Mouse (Mus musculus) bone marrow macrophage, adult 2 months (primary cell): Measurements from ENCODE around the gene Clta. TPM values are rescaled to one million over a fixed set of nuclear protein-coding genes. Genes with fewer than 3 reads are reported as not detected.

ENCODE experiments used
- H3K27ac ChIP-seq: 2 replicates; pipeline ENCODE4 v1.5.1; 2012; ENCODE audit warnings: low read depth, low read length; ENCODE audit not compliant: insufficient read depth
- H3K4me1 ChIP-seq: 2 replicates; pipeline ENCODE4 v1.6.1; 2012; ENCODE audit warnings: low read length; ENCODE audit not compliant: control insufficient read depth, insufficient read depth
- H3K4me3 ChIP-seq: 2 replicates; pipeline ENCODE4 v1.5.1; 2012; ENCODE audit warnings: mild to moderate bottlenecking, low read length, moderate library complexity; ENCODE audit not compliant: insufficient read depth
- CTCF ChIP-seq: IDR thresholded peaks from 2 replicates; pipeline ENCODE4 v1.5.1; 2012; ENCODE audit warnings: low read depth, mild to moderate bottlenecking, low read length, moderate library complexity
- POLR2A ChIP-seq: IDR thresholded peaks from 2 replicates; pipeline ENCODE4 v1.6.1; 2012; ENCODE audit warnings: mild to moderate bottlenecking, low read depth, low read length, borderline replicate concordance
- polyA plus RNA-seq: library from polyadenylated mRNA; stranded (reverse); fragments of >200 nt; gene quantifications from 2 replicates; pipeline ENCODE4 v1.2.4, GENCODE M21; 2012; ENCODE audit not compliant: missing spikeins, insufficient read depth, insufficient read length

The Clta gene
- polyA plus RNA-seq, 1 experiment, result 840 TPM

DNA sequence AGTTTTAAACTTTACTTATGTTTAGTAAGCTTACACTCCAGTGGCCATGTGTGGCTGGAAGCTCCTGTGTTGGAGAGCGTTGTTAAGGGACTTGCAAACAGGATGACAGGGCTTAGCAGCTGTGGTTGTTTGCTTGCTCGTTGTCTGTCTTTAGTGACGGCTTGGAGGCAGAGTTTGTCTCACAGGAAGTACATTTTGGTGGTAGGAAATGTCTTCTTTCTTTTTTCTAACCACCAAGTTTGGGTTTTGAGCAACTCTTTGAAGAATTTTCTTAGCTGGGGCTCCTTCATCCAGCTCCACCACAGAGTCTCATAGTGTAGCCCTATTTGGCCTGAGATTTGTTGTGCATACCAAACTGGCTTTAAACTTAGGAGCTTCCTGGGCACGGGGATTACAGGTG, 18.1 kb downstream of the Clta start:
- Histone ChIP-seq H3K4me1 (peaks cover 5% of the 10 kb centered on the region), H3K27ac (no peak overlapping the region), H3K4me3 (no peak overlapping the region)
- TF ChIP-seq POLR2A (no peak), CTCF (no peak)

DNA sequence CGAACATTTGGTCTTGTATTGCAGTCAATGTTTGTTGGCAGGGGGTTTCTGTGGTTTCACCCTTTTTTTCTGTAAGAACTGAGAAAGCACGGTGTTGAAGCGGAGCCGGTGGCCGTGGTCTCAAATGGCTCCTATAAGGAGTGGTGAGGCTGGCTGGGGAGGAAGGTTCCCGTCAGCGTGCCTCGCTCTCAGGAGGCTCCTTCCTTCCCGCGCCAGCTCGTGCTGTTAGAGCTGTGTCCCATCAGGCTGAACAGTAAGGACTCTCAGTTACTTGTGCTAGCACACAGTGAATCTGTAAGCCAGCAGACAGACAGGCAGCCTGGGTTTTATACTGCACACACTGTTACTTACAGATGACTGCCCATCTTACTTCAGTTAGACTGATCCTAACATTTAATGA, 18.5 kb downstream of the Clta start:
- no peak for TF ChIP-seq POLR2A
- Histone ChIP-seq H3K27ac (no peak overlapping the region), H3K4me3 (no peak overlapping the region)

DNA sequence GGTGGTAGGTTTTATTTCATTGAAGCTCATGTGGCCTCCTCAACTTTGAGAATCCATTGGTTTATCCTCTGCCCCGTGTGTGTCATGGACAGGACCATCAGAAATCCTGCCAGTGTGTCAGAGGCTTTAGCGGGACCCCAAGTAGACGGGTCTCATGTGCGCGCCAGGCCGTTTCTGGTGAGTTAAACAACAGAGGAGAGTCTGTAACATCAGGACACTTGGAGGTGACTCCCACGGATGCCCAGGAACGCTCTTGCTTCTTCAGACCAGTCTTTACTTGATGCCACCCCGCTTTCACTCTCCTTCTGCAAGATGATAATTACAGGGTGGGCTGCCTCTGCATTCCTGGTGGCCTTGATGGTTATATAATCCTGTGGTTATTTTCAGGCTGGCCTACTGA, 19.4 kb downstream of the Clta start:
- no peak overlapping the region for H3K27ac ChIP-seq

More for the DNA sequence above, 18.5 kb downstream of the Clta start:
- H3K4me1 ChIP-seq, result 0 out of 2 replicates have a peak, but pooled peaks cover 2% of the 10 kb centered on the region

DNA sequence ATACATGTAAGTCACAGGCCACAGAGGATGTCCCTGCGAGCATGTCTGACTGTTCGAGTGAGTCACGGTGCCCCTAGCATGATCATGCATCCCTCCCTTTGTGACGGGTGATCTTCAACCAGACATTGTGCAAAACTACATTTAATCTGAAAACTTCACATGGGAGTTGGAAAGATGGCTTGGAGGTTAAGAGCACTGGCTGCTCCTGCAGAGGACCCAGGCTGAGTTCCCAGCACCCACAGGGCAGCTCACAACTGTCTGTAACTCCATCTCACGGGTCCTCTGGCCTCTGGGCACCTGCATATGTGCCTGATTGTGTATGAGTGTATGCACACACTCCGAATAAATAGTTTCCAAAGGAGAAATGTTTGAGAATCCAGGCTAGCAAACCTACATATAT, 20.0 kb downstream of the Clta start:
- TF ChIP-seq POLR2A (no peak), CTCF (no peak)
- no peaks in the 10 kb centered on the region for H3K4me1 ChIP-seq
- H3K27ac ChIP-seq, result no peak overlapping the region
- H3K4me3 ChIP-seq, result no peak overlapping the region

More for the DNA sequence above, 19.4 kb downstream of the Clta start:
- TF ChIP-seq CTCF, result no peak
- TF ChIP-seq POLR2A, result no peak
- Histone ChIP-seq H3K4me1 (no peaks in the 10 kb centered on the region), H3K4me3 (no peak overlapping the region)

DNA sequence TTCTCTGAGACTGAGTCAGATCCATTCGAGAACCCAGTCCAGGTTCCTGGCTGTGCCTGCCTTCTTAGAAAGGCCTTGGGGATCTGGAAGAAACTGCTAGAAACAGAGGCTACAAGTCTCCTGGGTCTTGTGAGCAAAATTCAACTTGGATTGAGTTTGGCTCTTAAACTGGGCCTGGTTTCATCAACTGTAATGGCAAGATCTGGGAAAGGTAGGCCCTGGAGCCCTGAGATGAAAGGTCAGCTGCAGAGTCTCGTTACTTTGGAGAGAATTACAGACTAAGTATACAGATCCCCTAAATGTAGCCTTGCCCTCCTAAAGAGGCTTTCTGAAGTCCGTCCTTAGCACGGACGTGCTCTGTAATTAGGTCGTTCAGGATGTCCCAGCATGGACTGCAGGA, 21.3 kb downstream of the Clta start:
- Histone ChIP-seq H3K4me1 (no peaks in the 10 kb centered on the region), H3K27ac (no peak overlapping the region), H3K4me3 (no peak overlapping the region)
- TF ChIP-seq CTCF, result no peak
- no peak for TF ChIP-seq POLR2A

DNA sequence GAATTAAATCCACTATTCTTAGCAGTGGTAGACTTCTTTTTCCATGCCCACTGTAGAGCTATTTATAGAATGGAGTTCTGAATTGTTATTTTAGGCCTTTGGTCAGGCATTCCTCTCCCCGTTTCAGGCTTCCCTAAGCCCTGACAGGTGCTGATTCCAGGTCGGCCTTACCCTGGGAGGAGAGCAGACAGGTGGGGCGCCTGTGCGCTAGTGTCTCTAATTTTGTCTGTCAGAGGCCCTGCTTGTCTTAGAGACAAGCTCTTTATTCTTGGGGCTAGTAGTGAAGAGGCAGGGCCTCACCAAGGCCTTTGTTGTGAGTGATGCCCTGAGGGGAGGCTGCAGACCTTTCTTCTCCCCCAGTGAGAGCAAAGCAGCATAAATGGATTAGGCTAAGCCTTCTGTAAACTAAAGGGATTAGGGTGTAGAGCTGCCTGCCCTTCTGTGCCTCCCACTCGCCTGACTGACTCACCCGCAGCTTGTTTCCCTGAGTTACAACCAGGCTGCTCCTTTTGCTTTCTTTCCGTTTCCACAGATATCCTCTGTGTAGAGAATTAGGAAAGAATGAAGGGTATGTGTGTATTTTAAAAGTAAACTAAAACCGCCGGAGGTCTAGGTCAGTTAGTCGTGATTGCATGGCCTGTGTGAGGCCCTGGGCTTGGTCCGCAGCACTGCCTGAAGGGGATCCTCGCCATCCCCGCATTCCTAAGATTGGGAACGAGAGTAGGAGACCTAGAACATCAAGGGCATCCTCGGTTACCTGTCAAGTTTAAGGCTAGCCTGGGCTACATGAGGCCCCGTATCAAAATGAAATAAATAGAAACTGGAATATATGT, 24.3 kb downstream of the Clta start:
- Histone ChIP-seq H3K4me1 (no peaks in the 10 kb centered on the region), H3K27ac (no peak overlapping the region)
- no peak for TF ChIP-seq CTCF

DNA sequence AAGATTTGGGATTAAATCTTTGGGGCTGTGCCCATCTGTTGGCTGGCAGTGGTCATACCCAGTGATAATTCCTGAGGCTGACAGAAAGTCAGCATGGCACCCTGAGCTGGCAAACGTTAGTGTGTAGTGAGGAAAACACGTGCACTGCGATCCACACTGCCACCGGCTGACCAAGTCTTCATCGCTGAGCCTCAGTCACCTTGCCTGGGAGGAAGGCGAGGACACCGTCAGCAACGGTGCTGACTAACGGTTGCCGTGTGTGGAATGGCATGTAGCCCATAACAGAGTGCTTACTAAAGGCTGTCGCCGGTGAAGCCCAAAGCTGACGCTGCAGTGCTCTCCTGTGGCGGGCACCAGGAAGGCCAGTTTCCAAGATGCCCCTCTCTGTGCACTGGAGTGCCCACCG, 25.4 kb downstream of the Clta start:
- Histone ChIP-seq H3K4me3 (no peak overlapping the region), H3K4me1 (no peaks in the 10 kb centered on the region), H3K27ac (no peak overlapping the region)
- no peak for TF ChIP-seq POLR2A
- TF ChIP-seq CTCF, result no peak

More for the DNA sequence above, 24.3 kb downstream of the Clta start:
- H3K4me3 ChIP-seq, result no peak overlapping the region

DNA sequence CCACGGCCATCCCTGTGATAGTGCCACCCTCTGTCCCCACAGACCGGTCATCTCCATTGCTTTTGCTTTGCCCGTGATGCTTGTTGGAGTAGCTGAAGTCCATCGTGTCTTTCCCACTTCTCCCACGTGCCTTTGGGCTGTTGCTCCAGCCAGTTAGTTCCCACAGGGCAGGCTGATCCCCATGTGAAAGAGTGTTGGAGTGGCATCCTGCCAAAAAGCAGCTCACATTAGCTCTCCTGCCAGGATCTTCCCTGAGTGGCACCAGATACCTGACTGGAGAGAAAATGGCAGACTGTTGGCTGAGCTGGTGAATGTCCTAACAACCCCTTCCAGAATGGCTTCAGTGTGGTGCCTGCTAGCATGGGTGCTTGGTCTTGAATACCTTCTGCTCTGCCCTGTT, 27.3 kb downstream of the Clta start:
- H3K4me1 ChIP-seq, result no peaks in the 10 kb centered on the region
- TF ChIP-seq POLR2A (no peak), CTCF (no peak)
- H3K27ac ChIP-seq, result no peak overlapping the region
- no peak overlapping the region for H3K4me3 ChIP-seq

DNA sequence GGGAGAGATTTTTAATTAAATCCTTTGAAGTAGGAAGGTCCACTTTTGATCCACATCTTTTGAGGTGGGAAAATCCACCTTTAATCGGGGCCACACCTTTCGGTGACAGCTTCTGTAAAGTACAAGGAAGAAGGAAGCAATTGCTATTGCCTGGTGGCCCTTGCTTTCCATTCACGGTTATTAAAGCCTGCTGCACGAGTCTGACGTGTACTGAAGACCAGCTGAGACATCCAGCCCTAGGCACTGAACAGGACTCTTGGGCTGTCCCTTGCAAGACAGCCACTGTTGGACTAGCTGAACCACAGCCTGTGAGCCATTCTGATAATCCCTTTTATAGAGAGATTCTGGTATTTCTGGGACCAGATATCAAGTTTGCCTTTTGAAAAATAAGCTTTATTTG, 32.2 kb downstream of the Clta start:
- Histone ChIP-seq H3K4me1 (no peaks in the 10 kb centered on the region), H3K27ac (no peak overlapping the region), H3K4me3 (no peak overlapping the region)
- no peak for TF ChIP-seq CTCF
- no peak for TF ChIP-seq POLR2A

DNA sequence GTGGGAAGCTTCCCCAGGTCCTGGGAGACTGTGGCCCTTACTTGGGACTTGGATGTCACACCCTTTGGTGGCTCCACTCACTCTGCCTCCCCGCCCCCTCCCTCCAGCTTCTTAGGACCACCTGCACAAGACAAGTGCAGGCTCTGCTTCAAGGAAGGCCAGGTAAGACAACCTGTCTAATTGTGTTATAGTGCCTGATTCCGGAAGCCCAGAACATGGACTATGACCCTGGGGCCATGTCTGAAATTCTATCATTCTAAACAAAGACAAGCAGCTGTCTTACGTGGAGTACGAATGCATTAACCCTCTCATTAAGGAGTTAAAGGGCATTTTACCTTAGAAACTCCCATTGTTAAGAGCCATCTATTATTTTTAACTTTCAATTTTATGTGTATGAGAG, 36.5 kb downstream of the Clta start:
- H3K4me1 ChIP-seq, result no peaks in the 10 kb centered on the region
- no peak overlapping the region for H3K4me3 ChIP-seq
- TF ChIP-seq POLR2A (no peak), CTCF (no peak)
- H3K27ac ChIP-seq, result no peak overlapping the region
